Mouse (Mus musculus) 416B (cell line): ENCODE data around the gene Psme1.
A peak's percentile ranks its signal among the peaks of the same experiment; 100 is the strongest.

ENCODE experiments used
- DNase-seq: peaks from one replicate; pipeline ENCODE4 v3.0.0; 2011; ENCODE audit warnings: low read depth

Psme1 gene

DNA sequence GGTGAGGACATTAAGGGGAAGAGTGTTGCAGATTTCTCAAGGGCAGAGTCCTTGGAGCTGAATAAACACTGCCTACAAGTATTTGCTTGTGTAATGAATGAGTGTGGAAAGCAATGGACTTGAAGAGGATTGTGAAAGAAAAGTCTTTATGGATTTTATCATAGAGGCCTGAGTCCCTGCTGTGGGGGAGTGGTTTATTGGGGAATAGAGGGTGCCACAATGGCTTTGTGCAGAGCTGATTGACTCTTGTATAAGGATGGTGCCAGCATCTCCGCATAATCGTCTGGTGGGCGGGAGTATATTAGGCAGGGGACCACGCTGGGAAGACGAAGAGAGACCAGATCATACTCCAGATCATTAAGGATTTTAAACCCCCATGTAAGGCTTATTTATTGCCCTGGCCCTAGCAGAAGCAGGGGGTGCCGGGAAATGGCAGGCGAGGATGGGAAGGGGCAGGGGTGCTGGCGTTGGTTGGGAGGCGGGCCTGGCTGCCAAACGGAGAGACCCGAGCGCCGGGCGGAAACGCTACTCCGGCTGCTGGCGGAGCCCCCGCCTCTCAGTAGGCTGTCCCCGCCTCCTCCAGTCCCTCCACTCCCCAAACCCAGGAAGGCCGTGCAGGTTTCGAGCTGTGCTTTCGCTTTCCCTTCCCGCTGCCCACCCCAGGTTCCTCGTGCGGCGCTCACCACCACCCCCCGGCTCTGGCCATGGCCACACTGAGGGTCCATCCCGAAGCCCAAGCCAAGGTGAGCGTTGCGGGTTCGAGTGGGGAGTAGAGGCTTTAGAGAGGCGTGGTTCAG, at the start of gene Psme1:
Psme1 (plus strand) TSS at position 253 of the 797 bp plus-strand sequence.
- peak; percentile 88 for DNase-seq

DNA sequence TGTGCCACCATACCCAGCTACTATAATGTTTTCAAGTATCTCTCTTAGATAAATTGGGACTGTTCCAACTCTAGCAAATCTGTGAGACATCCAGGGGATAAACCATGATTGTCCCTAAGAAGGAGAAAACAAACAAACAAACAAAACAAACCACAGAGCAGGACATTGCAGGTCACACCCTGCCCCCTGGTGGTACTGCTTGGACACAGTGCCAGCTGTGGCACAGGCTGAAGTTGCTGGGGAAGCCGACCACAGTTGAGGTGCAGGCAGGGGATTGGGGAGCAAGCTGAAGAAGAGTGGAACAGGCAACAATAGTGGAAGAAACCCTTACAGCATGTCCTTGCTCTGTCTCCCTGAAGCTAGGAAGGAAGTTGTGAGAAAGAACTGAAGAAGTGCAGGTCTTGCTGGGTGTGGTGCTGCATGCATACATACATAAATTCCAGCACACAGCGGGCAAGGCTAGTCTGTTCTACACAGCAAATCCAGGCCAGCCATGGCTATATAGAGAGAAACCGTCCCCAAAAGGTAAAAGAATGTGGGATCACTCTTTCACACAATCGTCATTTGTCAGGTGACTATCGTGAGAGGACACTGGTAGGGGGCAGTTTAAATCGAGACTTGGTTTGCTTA, 41.7 kb upstream of the Psme1 start:
- DNase-seq: peak; percentile 44

DNA sequence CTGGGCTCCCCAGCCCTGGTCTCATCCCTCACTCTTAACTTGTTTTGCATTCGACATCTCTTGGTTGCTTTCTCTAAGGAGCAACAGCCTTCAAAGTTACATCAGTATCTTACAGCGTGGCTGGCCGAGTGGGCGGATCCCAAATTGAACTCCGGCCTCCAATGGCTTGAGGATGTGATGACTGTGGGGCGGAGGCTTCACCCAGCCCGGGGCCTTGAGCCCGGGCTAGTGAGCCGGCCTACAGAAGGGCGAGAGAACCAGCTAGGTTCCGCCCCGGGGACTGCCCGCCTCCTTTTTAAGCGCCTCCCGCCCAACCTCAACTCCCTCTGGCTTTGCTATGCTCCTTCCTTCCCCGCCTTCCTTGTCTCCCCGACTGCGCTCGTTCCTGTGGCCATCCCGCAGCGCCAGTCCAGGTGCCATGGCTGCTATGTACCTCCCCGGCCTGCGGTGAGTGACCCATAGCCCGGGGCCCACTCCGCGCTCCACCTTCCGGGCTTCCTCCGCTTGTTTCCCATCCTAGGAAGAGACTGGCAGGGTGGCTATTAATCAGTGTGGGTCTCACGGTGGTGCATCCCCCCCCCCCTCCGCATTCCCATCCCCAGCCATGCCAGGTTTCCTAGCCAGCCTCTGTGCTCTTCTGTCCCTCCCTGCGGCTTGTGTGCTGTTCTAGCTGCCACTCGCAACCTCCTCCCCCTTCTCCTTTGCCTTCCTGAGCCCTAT, 37.7 kb upstream of the Psme1 start, which contains the start of gene Pck2:
Pck2 (plus strand) TSS at position 200 of the 720 bp plus-strand sequence.
- peak; percentile 97 for DNase-seq

GRCm38 (mm10) chr14:55540787-55541321, 37.1 kb upstream of the Psme1 start:
- peak; percentile 91 for DNase-seq

DNA sequence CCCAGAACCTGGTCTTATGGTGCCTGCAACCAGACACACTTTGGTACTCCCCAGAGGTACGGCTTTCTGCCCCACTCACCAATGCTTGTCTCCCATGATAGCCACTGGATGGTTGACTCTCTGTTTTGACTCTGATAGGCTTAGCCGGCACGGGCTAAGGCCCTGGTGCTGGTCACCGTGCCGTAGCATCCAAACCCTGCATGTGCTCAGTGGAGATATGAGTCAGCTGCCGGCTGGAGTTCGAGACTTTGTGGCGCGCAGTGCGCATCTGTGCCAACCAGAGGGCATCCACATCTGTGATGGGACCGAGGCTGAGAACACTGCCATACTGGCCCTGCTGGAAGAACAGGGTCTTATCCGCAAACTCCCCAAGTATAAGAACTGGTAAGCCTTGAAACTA, 35.7 kb upstream of the Psme1 start:
- DNase-seq: no peak

DNA sequence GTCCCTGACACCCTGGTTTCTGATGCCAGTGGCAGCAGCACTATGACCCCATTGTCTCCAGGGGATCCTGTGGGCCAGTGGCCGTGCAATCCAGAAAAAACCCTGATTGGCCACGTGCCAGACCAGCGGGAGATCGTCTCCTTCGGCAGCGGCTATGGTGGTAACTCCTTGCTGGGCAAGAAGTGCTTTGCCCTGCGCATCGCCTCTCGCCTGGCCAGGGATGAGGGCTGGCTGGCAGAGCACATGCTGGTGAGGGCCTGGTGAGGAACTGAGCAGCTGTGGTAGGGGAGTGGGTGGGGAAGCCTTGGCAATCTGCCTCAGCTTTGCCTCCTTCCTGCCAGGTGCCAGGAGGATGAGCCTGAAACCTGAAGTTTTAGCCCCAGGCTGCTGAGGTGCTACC, 33.6 kb upstream of the Psme1 start:
- DNase-seq: no peak

GRCm38 (mm10) chr14:55550191-55550590, 27.7 kb upstream of the Psme1 start:
- DNase-seq: no peak

- no peak for DNase-seq
Measured at GRCm38 (mm10) chr14:55551347-55551746, 26.6 kb upstream of the Psme1 start.

GRCm38 (mm10) chr14:55551794-55552193, 26.1 kb upstream of the Psme1 start:
- no peak for DNase-seq

DNA sequence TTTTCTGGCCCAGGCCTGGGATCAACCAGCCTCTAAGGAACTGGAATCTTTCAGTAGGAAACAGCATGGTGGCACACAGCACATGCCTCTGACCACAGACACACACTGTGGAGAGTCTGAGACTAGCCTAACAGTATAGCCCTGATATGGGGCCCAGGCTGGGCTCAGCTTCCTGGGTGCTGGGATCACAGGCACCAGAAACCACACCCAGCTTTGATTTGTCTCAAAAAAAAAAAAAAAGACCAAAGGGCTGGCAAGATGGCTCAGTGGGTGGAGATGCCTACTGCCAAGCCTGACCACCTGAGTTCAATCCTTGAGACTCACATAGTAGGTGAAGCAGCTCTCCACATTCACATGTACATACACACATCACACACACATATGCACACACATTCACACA, 23.3 kb upstream of the Psme1 start:
- no peak for DNase-seq

- DNase-seq: no peak
Measured at GRCm38 (mm10) chr14:55555788-55556187, 22.1 kb upstream of the Psme1 start.

GRCm38 (mm10) chr14:55557003-55557402, 20.9 kb upstream of the Psme1 start:
- DNase-seq: peak; percentile 92

DNA sequence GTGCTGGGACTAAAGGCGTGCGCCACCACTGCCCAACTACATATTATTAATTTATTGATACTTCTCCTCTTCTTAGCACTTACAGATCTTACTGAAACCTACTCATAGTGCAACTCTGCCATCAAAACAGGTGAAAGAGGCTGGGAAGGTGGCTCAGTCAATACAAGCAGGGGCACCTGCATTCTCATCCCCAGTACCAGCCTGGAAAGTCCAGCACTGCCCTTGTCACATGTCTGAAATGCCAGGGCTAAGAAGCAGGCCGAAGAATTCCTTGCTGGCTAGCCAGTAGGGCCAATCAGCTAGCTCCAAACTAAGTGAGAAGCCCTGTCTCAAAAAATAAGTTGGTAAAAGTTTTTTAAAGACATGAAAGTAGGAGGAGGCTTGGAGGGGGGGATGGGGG, 20.3 kb upstream of the Psme1 start:
- no peak for DNase-seq

GRCm38 (mm10) chr14:55558740-55559448, 19.0 kb upstream of the Psme1 start:
- peak; percentile 45 for DNase-seq

DNA sequence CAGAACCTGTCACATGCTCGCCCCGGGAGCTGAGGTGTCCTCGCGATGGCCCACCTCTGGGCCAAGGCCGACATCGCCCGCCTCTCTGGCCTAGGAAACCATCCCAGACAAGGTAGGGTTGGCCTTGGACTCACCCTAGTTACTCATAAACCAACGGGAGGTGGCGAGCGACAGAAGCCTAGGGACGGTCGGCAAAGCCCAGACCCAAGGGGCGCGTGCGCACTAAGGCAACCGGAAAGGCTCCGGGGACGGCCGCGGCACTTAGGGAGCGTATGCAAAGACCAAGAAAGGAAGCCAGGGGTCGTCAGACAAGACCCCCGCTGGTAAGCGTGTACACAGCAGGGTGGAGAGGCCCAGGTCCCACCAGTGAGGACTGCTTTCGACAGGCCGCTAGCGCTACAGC, 18.1 kb upstream of the Psme1 start, which contains the start of gene Dcaf11:
Dcaf11 (plus strand) TSS at position 208 of the 403 bp plus-strand sequence.
- DNase-seq: peak; percentile 98

GRCm38 (mm10) chr14:55560202-55561073, 17.5 kb upstream of the Psme1 start, which contains the start of gene A730061H03Rik:
A730061H03Rik (minus strand) TSS chr14:55560406.
- DNase-seq: peak; percentile 100

GRCm38 (mm10) chr14:55561860-55562259, 16.1 kb upstream of the Psme1 start:
- no peak for DNase-seq

DNA sequence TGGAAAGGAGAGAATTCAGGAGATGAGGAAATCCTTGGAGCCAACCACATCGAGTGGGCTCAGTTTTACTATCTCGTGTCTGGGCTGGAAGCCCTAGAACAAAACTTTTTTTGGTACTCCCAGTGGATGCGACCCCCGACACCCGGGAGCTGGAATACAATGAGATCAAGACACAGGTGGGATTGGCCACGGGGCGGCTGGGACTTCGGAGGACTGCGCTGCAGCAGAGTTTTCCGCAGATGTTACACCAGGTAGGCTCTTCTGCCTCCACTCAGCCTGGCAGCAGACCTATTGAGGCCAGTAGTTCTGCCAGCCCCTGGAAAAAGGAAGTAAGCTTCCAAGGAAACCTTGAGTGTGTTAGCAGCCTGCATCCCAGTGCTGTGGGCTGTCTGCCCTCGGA, 14.7 kb upstream of the Psme1 start:
- DNase-seq: no peak

GRCm38 (mm10) chr14:55565748-55566147, 12.2 kb upstream of the Psme1 start:
- DNase-seq: peak; percentile 29

GRCm38 (mm10) chr14:55567496-55567895, 10.4 kb upstream of the Psme1 start:
- DNase-seq: no peak

GRCm38 (mm10) chr14:55570588-55570987, 7.3 kb upstream of the Psme1 start:
- no peak for DNase-seq
